Mouse (Mus musculus): Measurements from ENCODE around the gene Camk1d. TPM values are rescaled to one million over a fixed set of nuclear protein-coding genes. Genes with fewer than 3 reads are reported as not detected.

The Camk1d gene
- total and polyA plus RNA-seq, 2 experiments from 2014 or later, result 1.1 to 2.2 TPM

GRCm38 (mm10) chr2:5673816-5674215, 40.5 kb downstream of the Camk1d start:
- Histone ChIP-seq H3K4me2 (ENCODE audit: low read depth, low read length) (no peak overlapping the region), H3K4me1 (ENCODE audit: control insufficient read depth, insufficient read depth) (no peaks in the 10 kb centered on the region), H3K4me3 (ENCODE audit: low read depth, low read length) (no peak overlapping the region), H3K36me3 (replicated peaks; ENCODE audit: control insufficient read depth, insufficient read depth, low read length) (no peaks in the 10 kb centered on the region), H3K9me3 (replicated peaks; ENCODE audit: control insufficient read depth, low read length) (no peaks in the 10 kb centered on the region), H3K27me3 (ENCODE audit: control insufficient read depth, insufficient read depth, low read length) (no peaks in the 10 kb centered on the region), H3K27ac (ENCODE audit: low read depth) (no peak overlapping the region), H3K9ac (replicated peaks; ENCODE audit: low read depth, low read length) (no peak overlapping the region)
- ATAC-seq (ENCODE audit: insufficient read depth, low read depth) (no peak), DNase-seq (ENCODE audit: low spot score) (no peak)
- 84% methylated on average over 6 of the region's 6 CpGs for WGBS
- TF ChIP-seq EP300 (IDR thresholded peaks at IDR 0.05; ENCODE audit: low read depth), result no peak
- TF ChIP-seq CTCF (IDR thresholded peaks at IDR 0.05; ENCODE audit: low read depth), result no peak

GRCm38 (mm10) chr2:5672906-5673589, 41.3 kb downstream of the Camk1d start:
- no peak overlapping the region for H3K4me2 ChIP-seq (ENCODE audit: low read depth, low read length)
- DNase-seq (ENCODE audit: low spot score), result peak; percentile 18
- H3K4me1 ChIP-seq (ENCODE audit: control insufficient read depth, insufficient read depth), result no peaks in the 10 kb centered on the region
- TF ChIP-seq CTCF (IDR thresholded peaks at IDR 0.05; ENCODE audit: low read depth) (no peak), EP300 (IDR thresholded peaks at IDR 0.05; ENCODE audit: low read depth) (no peak)
- no peaks in the 10 kb centered on the region for H3K27me3 ChIP-seq (ENCODE audit: control insufficient read depth, insufficient read depth, low read length)
- no peak overlapping the region for H3K4me3 ChIP-seq (ENCODE audit: low read depth, low read length)
- no peaks in the 10 kb centered on the region for H3K9me3 ChIP-seq (replicated peaks; ENCODE audit: control insufficient read depth, low read length)
- H3K36me3 ChIP-seq (replicated peaks; ENCODE audit: control insufficient read depth, insufficient read depth, low read length), result no peaks in the 10 kb centered on the region
- WGBS, result 55% methylated on average over 7 of the region's 7 CpGs
- no peak overlapping the region for H3K9ac ChIP-seq (replicated peaks; ENCODE audit: low read depth, low read length)
- ATAC-seq (ENCODE audit: insufficient read depth, low read depth), result no peak
- no peak overlapping the region for H3K27ac ChIP-seq (ENCODE audit: low read depth)

- Histone ChIP-seq H3K4me3 (ENCODE audit: low read depth, low read length) (no peak overlapping the region), H3K9ac (replicated peaks; ENCODE audit: low read depth, low read length) (no peak overlapping the region), H3K4me2 (ENCODE audit: low read depth, low read length) (no peak overlapping the region), H3K9me3 (replicated peaks; ENCODE audit: control insufficient read depth, low read length) (no peaks in the 10 kb centered on the region), H3K36me3 (replicated peaks; ENCODE audit: control insufficient read depth, insufficient read depth, low read length) (no peaks in the 10 kb centered on the region), H3K4me1 (ENCODE audit: control insufficient read depth, insufficient read depth) (no peaks in the 10 kb centered on the region), H3K27me3 (ENCODE audit: control insufficient read depth, insufficient read depth, low read length) (no peaks in the 10 kb centered on the region), H3K27ac (ENCODE audit: low read depth) (no peak overlapping the region)
- 84% methylated on average over 10 of the region's 10 CpGs for WGBS
- DNase-seq (ENCODE audit: low spot score) (no peak), ATAC-seq (ENCODE audit: insufficient read depth, low read depth) (no peak)
- TF ChIP-seq CTCF (IDR thresholded peaks at IDR 0.05; ENCODE audit: low read depth) (no peak), EP300 (IDR thresholded peaks at IDR 0.05; ENCODE audit: low read depth) (no peak)
Measured at GRCm38 (mm10) chr2:5670146-5670545, 44.2 kb downstream of the Camk1d start.

- ATAC-seq (ENCODE audit: insufficient read depth, low read depth) (no peak), DNase-seq (ENCODE audit: low spot score) (no peak)
- WGBS, result 87% methylated on average over 15 of the region's 15 CpGs
- Histone ChIP-seq H3K36me3 (replicated peaks; ENCODE audit: control insufficient read depth, insufficient read depth, low read length) (no peaks in the 10 kb centered on the region), H3K27ac (ENCODE audit: low read depth) (no peak overlapping the region), H3K4me1 (ENCODE audit: control insufficient read depth, insufficient read depth) (no peaks in the 10 kb centered on the region), H3K27me3 (ENCODE audit: control insufficient read depth, insufficient read depth, low read length) (no peaks in the 10 kb centered on the region), H3K9ac (replicated peaks; ENCODE audit: low read depth, low read length) (no peak overlapping the region), H3K4me2 (ENCODE audit: low read depth, low read length) (no peak overlapping the region), H3K4me3 (ENCODE audit: low read depth, low read length) (no peak overlapping the region), H3K9me3 (replicated peaks; ENCODE audit: control insufficient read depth, low read length) (no peaks in the 10 kb centered on the region)
- no peak for TF ChIP-seq CTCF (IDR thresholded peaks at IDR 0.05; ENCODE audit: low read depth)
- no peak for TF ChIP-seq EP300 (IDR thresholded peaks at IDR 0.05; ENCODE audit: low read depth)
Measured at GRCm38 (mm10) chr2:5669498-5670040, 44.7 kb downstream of the Camk1d start.

GRCm38 (mm10) chr2:5668940-5669339, 45.4 kb downstream of the Camk1d start:
- H3K27ac ChIP-seq (ENCODE audit: low read depth), result no peak overlapping the region
- H3K4me1 ChIP-seq (ENCODE audit: control insufficient read depth, insufficient read depth), result no peaks in the 10 kb centered on the region
- no peak overlapping the region for H3K4me3 ChIP-seq (ENCODE audit: low read depth, low read length)
- H3K4me2 ChIP-seq (ENCODE audit: low read depth, low read length), result no peak overlapping the region
- no peaks in the 10 kb centered on the region for H3K27me3 ChIP-seq (ENCODE audit: control insufficient read depth, insufficient read depth, low read length)
- TF ChIP-seq CTCF (IDR thresholded peaks at IDR 0.05; ENCODE audit: low read depth), result no peak
- no peak for TF ChIP-seq EP300 (IDR thresholded peaks at IDR 0.05; ENCODE audit: low read depth)
- WGBS, result 80% methylated on average over 4 of the region's 4 CpGs
- ATAC-seq (ENCODE audit: insufficient read depth, low read depth) (no peak), DNase-seq (ENCODE audit: low spot score) (no peak)
- no peaks in the 10 kb centered on the region for H3K9me3 ChIP-seq (replicated peaks; ENCODE audit: control insufficient read depth, low read length)
- H3K36me3 ChIP-seq (replicated peaks; ENCODE audit: control insufficient read depth, insufficient read depth, low read length), result no peaks in the 10 kb centered on the region
- H3K9ac ChIP-seq (replicated peaks; ENCODE audit: low read depth, low read length), result no peak overlapping the region

- H3K9ac ChIP-seq (replicated peaks; ENCODE audit: low read depth, low read length), result no peak overlapping the region
- no peak overlapping the region for H3K4me2 ChIP-seq (ENCODE audit: low read depth, low read length)
- no peak for TF ChIP-seq CTCF (IDR thresholded peaks at IDR 0.05; ENCODE audit: low read depth)
- no peak for TF ChIP-seq EP300 (IDR thresholded peaks at IDR 0.05; ENCODE audit: low read depth)
- DNase-seq (ENCODE audit: low spot score), result no peak
- no peaks in the 10 kb centered on the region for H3K27me3 ChIP-seq (ENCODE audit: control insufficient read depth, insufficient read depth, low read length)
- H3K27ac ChIP-seq (ENCODE audit: low read depth), result no peak overlapping the region
- 90% methylated on average over 9 of the region's 9 CpGs for WGBS
- no peaks in the 10 kb centered on the region for H3K36me3 ChIP-seq (replicated peaks; ENCODE audit: control insufficient read depth, insufficient read depth, low read length)
- no peaks in the 10 kb centered on the region for H3K4me1 ChIP-seq (ENCODE audit: control insufficient read depth, insufficient read depth)
- H3K4me3 ChIP-seq (ENCODE audit: low read depth, low read length), result no peak overlapping the region
- ATAC-seq (ENCODE audit: insufficient read depth, low read depth), result no peak
- no peaks in the 10 kb centered on the region for H3K9me3 ChIP-seq (replicated peaks; ENCODE audit: control insufficient read depth, low read length)
Measured at GRCm38 (mm10) chr2:5663499-5663898, 50.8 kb downstream of the Camk1d start.

All from heart, postnatal 0 days (tissue).